Mouse (Mus musculus): ENCODE data around the gene Frk.
"Not testable (repeated sequence)": the region's sequence is repeated elsewhere in the genome, so short reads cannot be mapped to it uniquely, and the experiment has no call there.

The Frk gene

GRCm38 (mm10) chr10:34563518-34564176, 80.4 kb downstream of the Frk start:
- in situ Hi-C loops (cut with MboI; ENCODE audit: unreplicated experiment in 2 of 2) = no loop called here

GRCm38 (mm10) chr10:34615474-34615873, 132.3 kb downstream of the Frk start:
- in situ Hi-C loops (cut with MboI; ENCODE audit: unreplicated experiment in 2 of 2) = no loop called here

GRCm38 (mm10) chr10:34617216-34617615, 134.0 kb downstream of the Frk start:
- in situ Hi-C loops (cut with MboI; ENCODE audit: unreplicated experiment in 2 of 2) = no loop called here

GRCm38 (mm10) chr10:34618490-34618889, 135.3 kb downstream of the Frk start:
- in situ Hi-C loops (cut with MboI; ENCODE audit: unreplicated experiment in 2 of 2) = no loop called here

- in situ Hi-C loops (cut with MboI; ENCODE audit: unreplicated experiment in 2 of 2) = not testable (repeated sequence)
Observed at GRCm38 (mm10) chr10:34620540-34620939, 137.3 kb downstream of the Frk start.

GRCm38 (mm10) chr10:34638245-34638644, 155.0 kb downstream of the Frk start:
- in situ Hi-C loops (cut with MboI; ENCODE audit: unreplicated experiment in 2 of 2) = no loop called here

All from v-Abl transformed pro-B cells (cell line).